Mouse (Mus musculus): Measurements from ENCODE around the gene Wnk1. TPM values are rescaled to one million over a fixed set of nuclear protein-coding genes. Genes with fewer than 3 reads are reported as not detected.
"Not testable (repeated sequence)": the region's sequence is repeated elsewhere in the genome, so short reads cannot be mapped to it uniquely, and the experiment has no call there.

Gene Wnk1
- polyA plus RNA-seq (2012; ENCODE audit: insufficient read depth, low replicate concordance) = 5.5 and 12.2 TPM in 2 replicates

- peaks cover 29% of the 10 kb centered on the region for H3K4me1 ChIP-seq
- TF ChIP-seq GATA1 (IDR thresholded peaks at IDR 0.05; ENCODE audit: borderline replicate concordance, low read length) = no peak
- no peak for TF ChIP-seq FLI1 (IDR thresholded peaks at IDR 0.05; ENCODE audit: low read length)
Observed at GRCm38 (mm10) chr6:120038366-120039255, at the start of gene Wnk1. Gene Wnk1 (minus strand): TSS chr6:120038672.

DNA sequence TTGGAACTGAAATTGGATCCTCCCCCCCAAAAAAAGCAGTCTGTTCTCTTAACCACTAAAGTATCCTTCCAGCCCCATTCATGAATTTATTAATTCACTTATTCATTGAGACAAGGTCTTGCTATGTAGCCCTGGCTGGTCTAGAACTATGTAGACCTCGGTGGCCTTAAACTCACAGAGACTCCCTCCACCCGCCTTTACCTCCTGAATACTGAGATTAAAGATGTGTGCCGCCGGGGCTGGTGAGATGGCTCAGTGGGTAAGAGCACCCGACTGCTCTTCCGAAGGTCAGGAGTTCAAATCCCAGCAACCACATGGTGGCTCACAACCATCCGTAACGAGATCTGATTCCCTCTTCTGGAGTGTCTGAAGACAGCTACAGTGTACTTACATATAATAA, 48.6 kb upstream of the Wnk1 start:
- H3K4me1 ChIP-seq = peaks cover 42% of the 10 kb centered on the region
- H3K4me3 ChIP-seq (replicated peaks) = not testable (repeated sequence)

More at GRCm38 (mm10) chr6:120038366-120039255, at the start of gene Wnk1:
- Histone ChIP-seq H3K27me3 (replicated peaks) (no peaks in the 10 kb centered on the region), H3K36me3 (replicated peaks; ENCODE audit: low read length) (peaks cover 2% of the 10 kb centered on the region), H3K9me3 (no peaks in the 10 kb centered on the region), H3K4me3 (replicated peaks) (peak within 1 kb of the TSS; percentile 100)

GRCm38 (mm10) chr6:120085832-120086231, 47.4 kb upstream of the Wnk1 start:
- H3K27me3 ChIP-seq (replicated peaks) = no peaks in the 10 kb centered on the region
- H3K4me3 ChIP-seq (replicated peaks) = no peak overlapping the region
- no peaks in the 10 kb centered on the region for H3K36me3 ChIP-seq (replicated peaks; ENCODE audit: low read length)
- no peak for TF ChIP-seq FLI1 (IDR thresholded peaks at IDR 0.05; ENCODE audit: low read length)
- no peak for TF ChIP-seq GATA1 (IDR thresholded peaks at IDR 0.05; ENCODE audit: borderline replicate concordance, low read length)
- H3K4me1 ChIP-seq = peaks cover 40% of the 10 kb centered on the region
- H3K9me3 ChIP-seq = no peaks in the 10 kb centered on the region

More for the DNA sequence above, 48.6 kb upstream of the Wnk1 start:
- H3K27me3 ChIP-seq (replicated peaks); H3K9me3 ChIP-seq; H3K36me3 ChIP-seq (replicated peaks; ENCODE audit: low read length): not testable (repeated sequence)

- no peak overlapping the region for H3K4me3 ChIP-seq (replicated peaks)
- H3K4me1 ChIP-seq = peaks cover 39% of the 10 kb centered on the region
- TF ChIP-seq GATA1 (IDR thresholded peaks at IDR 0.05; ENCODE audit: borderline replicate concordance, low read length) (no peak), FLI1 (IDR thresholded peaks at IDR 0.05; ENCODE audit: low read length) (no peak)
- no peaks in the 10 kb centered on the region for H3K36me3 ChIP-seq (replicated peaks; ENCODE audit: low read length)
- no peaks in the 10 kb centered on the region for H3K27me3 ChIP-seq (replicated peaks)
- no peaks in the 10 kb centered on the region for H3K9me3 ChIP-seq
Observed at GRCm38 (mm10) chr6:120084983-120085382, 46.5 kb upstream of the Wnk1 start.

GRCm38 (mm10) chr6:120083442-120083841, 45.0 kb upstream of the Wnk1 start:
- Histone ChIP-seq H3K36me3 (replicated peaks; ENCODE audit: low read length) (no peaks in the 10 kb centered on the region), H3K27me3 (replicated peaks) (no peaks in the 10 kb centered on the region), H3K4me1 (peaks cover 39% of the 10 kb centered on the region), H3K4me3 (replicated peaks) (peak overlapping the region; percentile 28), H3K9me3 (no peaks in the 10 kb centered on the region)
- TF ChIP-seq GATA1 (IDR thresholded peaks at IDR 0.05; ENCODE audit: borderline replicate concordance, low read length) (no peak), FLI1 (IDR thresholded peaks at IDR 0.05; ENCODE audit: low read length) (no peak)

DNA sequence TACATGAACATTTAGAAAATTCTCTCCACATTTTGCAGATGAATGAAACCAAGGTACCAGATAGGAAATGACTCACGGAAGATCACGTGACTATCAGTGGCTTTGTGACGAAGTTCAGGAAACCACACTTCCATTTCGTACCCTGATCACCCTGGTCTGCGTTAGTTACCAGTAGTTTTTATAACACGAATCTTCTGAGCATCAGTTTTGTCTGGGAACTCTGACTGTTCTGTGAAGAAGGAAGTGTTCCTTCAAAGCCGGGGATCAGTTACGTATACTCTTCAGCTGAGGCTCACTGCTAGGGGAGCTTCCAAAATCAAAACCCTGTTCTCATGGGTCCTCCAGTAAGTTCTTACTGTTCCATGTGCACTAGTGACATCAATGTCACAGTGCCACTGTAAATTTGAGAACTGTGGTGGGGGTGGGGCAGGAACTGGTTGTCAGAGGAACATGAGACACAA, 44.5 kb upstream of the Wnk1 start:
- H3K36me3 ChIP-seq (replicated peaks; ENCODE audit: low read length) = no peaks in the 10 kb centered on the region
- no peaks in the 10 kb centered on the region for H3K9me3 ChIP-seq
- no peak for TF ChIP-seq GATA1 (IDR thresholded peaks at IDR 0.05; ENCODE audit: borderline replicate concordance, low read length)
- TF ChIP-seq FLI1 (IDR thresholded peaks at IDR 0.05; ENCODE audit: low read length) = no peak
- no peaks in the 10 kb centered on the region for H3K27me3 ChIP-seq (replicated peaks)
- H3K4me3 ChIP-seq (replicated peaks) = peak overlapping the region; percentile 64
- peaks cover 39% of the 10 kb centered on the region for H3K4me1 ChIP-seq

DNA sequence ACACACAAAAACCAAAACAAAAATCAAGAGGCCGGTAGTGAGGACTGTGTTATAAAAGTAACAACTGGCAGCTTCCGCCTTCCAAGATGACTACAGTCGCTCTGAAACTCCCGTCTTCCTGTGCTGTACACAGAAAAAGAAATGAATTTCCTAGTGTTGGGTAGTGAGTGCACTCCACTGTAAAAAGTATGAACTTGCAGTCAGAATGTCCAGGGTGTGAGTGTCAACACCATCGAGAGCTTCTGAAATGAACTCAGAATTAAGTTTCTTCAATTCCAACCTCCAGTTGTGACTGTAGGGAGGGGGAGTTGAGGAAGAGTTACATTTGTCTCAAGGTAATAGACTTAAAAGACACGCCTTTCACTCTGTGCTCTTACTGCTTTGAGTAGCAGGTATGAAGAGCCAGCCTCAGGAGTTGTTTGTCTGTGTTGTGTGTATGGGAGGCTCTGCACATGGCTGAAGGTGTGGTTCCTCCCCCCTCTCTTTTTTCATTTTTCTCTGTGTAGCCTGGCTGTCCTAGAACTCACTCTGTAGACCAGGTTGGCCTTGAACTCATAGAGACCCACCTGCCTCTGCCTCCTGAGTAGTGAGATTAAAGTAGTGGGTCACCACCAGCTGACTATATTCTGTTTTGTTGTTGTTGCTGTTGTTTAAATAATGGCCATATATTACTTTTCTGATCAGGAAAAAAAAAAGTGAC, 43.9 kb upstream of the Wnk1 start:
- H3K27me3 ChIP-seq (replicated peaks) = no peaks in the 10 kb centered on the region
- H3K4me1 ChIP-seq = peaks cover 41% of the 10 kb centered on the region
- no peaks in the 10 kb centered on the region for H3K9me3 ChIP-seq
- H3K36me3 ChIP-seq (replicated peaks; ENCODE audit: low read length) = no peaks in the 10 kb centered on the region
- no peak overlapping the region for H3K4me3 ChIP-seq (replicated peaks)
- TF ChIP-seq FLI1 (IDR thresholded peaks at IDR 0.05; ENCODE audit: low read length) (no peak), GATA1 (IDR thresholded peaks at IDR 0.05; ENCODE audit: borderline replicate concordance, low read length) (no peak)

GRCm38 (mm10) chr6:120081516-120081915, 43.0 kb upstream of the Wnk1 start:
- H3K27me3 ChIP-seq (replicated peaks) = no peaks in the 10 kb centered on the region
- no peaks in the 10 kb centered on the region for H3K36me3 ChIP-seq (replicated peaks; ENCODE audit: low read length)
- peaks cover 50% of the 10 kb centered on the region for H3K4me1 ChIP-seq
- H3K4me3 ChIP-seq (replicated peaks) = no peak overlapping the region
- no peak for TF ChIP-seq FLI1 (IDR thresholded peaks at IDR 0.05; ENCODE audit: low read length)
- no peak for TF ChIP-seq GATA1 (IDR thresholded peaks at IDR 0.05; ENCODE audit: borderline replicate concordance, low read length)
- no peaks in the 10 kb centered on the region for H3K9me3 ChIP-seq

- Histone ChIP-seq H3K27me3 (replicated peaks) (no peaks in the 10 kb centered on the region), H3K4me3 (replicated peaks) (no peak overlapping the region), H3K36me3 (replicated peaks; ENCODE audit: low read length) (no peaks in the 10 kb centered on the region), H3K4me1 (peaks cover 46% of the 10 kb centered on the region), H3K9me3 (no peaks in the 10 kb centered on the region)
- TF ChIP-seq GATA1 (IDR thresholded peaks at IDR 0.05; ENCODE audit: borderline replicate concordance, low read length) = no peak
- TF ChIP-seq FLI1 (IDR thresholded peaks at IDR 0.05; ENCODE audit: low read length) = no peak
Observed at GRCm38 (mm10) chr6:120079547-120079946, 41.1 kb upstream of the Wnk1 start.
